24 mouse cellular contexts compared by ENCODE assay signal in the genomic region with DNA sequence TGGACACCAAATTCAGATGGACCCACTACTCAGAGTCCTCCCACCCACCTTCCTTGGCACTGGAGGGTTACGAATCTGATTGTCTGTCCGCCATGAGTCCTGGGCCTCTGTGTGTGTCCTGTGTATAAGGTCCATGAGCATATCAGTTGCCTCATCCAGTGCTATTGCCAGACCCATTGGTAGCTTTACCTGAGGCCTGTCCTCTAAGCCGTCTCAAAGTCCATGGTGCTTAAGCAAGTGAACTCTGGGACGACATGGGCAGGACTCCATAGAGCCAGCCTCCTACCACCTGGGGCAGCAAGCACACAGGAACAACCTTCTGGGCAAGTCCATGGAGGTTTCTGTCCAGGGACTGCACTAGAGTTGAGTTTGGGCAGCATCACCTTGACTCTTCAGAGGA. TPM values are rescaled to one million over a fixed set of nuclear protein-coding genes. Genes with fewer than 3 reads are reported as not detected.
DNase-seq lines count a peak whose midpoint lies in the region; ATAC-seq and TF ChIP-seq lines count a peak whose summit lies in the region.
"Had no signal": no experiment of that assay in that cellular context is flagged by ENCODE, and none has a peak within 500 bp of the region (broad histone marks: within the 10 kb centered on the region; RNA-seq: fewer than 3 reads in every experiment).

No protein-coding gene starts in this region.

- H3K79me2 ChIP-seq in liver, adult 2 months (ENCODE audit: control insufficient read depth, insufficient read depth, low read length) = no peaks in the 10 kb centered on the region

- no peak overlapping the region for H3K9ac ChIP-seq in heart, embryonic 12.5 days
- H3K9ac ChIP-seq in liver, adult 2 months (ENCODE audit: low read depth, low read length) = no peak overlapping the region
- no peak overlapping the region for H3K9ac ChIP-seq in liver, embryonic 11.5 days (ENCODE audit: low read depth, low read length)
- H3K9ac ChIP-seq: embryonic facial prominence, embryonic 12.5 days; embryonic facial prominence, embryonic 15.5 days; forebrain, postnatal 0 days; heart, embryonic 13.5 days; hindbrain, embryonic 14.5 days had no signal

- no peak overlapping the region for H3K27ac ChIP-seq in heart, embryonic 12.5 days (ENCODE audit: poor library complexity, severe bottlenecking)
- H3K27ac ChIP-seq in liver, adult 2 months (replicated peaks; ENCODE audit: insufficient read depth, low read depth, low read length) = no peak overlapping the region
- no peak overlapping the region for H3K27ac ChIP-seq in liver, embryonic 11.5 days (ENCODE audit: low read depth, low read length)
- no peak overlapping the region for H3K27ac ChIP-seq in testis, adult 2 months (ENCODE audit: control insufficient read depth, insufficient read depth, low read depth, low read length)
- H3K27ac ChIP-seq: embryonic facial prominence, embryonic 12.5 days; embryonic facial prominence, embryonic 15.5 days; gastrocnemius, adult 2 months; heart, embryonic 13.5 days; hindbrain, embryonic 14.5 days had no signal

- H3K9me3 ChIP-seq in heart, embryonic 12.5 days (replicated peaks) = no peaks in the 10 kb centered on the region
- no peaks in the 10 kb centered on the region for H3K9me3 ChIP-seq in liver, embryonic 11.5 days (ENCODE audit: control insufficient read depth, low read length)
- H3K9me3 ChIP-seq: embryonic facial prominence, embryonic 12.5 days; embryonic facial prominence, embryonic 15.5 days; heart, embryonic 13.5 days had no signal

- no peak for ATAC-seq in heart, embryonic 12.5 days (ENCODE audit: insufficient number of reproducible peaks, low FRiP score)
- ATAC-seq in liver, embryonic 11.5 days (replicated peaks; ENCODE audit: low FRiP score) = no peak
- ATAC-seq: activated CD4-positive, CD25-positive, alpha-beta regulatory T cell, adult 4 months; forebrain, embryonic 14.5 days; forebrain, postnatal 0 days had no signal

- no peak overlapping the region for H3K4me2 ChIP-seq in heart, embryonic 12.5 days
- H3K4me2 ChIP-seq in liver, embryonic 11.5 days = no peak overlapping the region
- H3K4me2 ChIP-seq: embryonic facial prominence, embryonic 12.5 days; embryonic facial prominence, embryonic 15.5 days; heart, embryonic 13.5 days; hindbrain, embryonic 14.5 days had no signal

- no peak for TF ChIP-seq POLR2A in liver, adult 2 months (IDR thresholded peaks at IDR 0.05; ENCODE audit: extremely low read depth, insufficient read depth, low read length)
- TF ChIP-seq POLR2A in testis, adult 2 months (IDR thresholded peaks at IDR 0.05; ENCODE audit: control insufficient read depth, low read depth, low read length) = no peak

- H3K4me1 ChIP-seq in heart, embryonic 12.5 days (replicated peaks) = no peaks in the 10 kb centered on the region
- peaks cover 5% of the 10 kb centered on the region for H3K4me1 ChIP-seq in liver, adult 2 months (ENCODE audit: control insufficient read depth, insufficient read depth, low read length)
- no peaks in the 10 kb centered on the region for H3K4me1 ChIP-seq in liver, embryonic 11.5 days (replicated peaks; ENCODE audit: control insufficient read depth, insufficient read depth, low read length)
- H3K4me1 ChIP-seq in testis, adult 2 months (ENCODE audit: control insufficient read depth, insufficient read depth, low read length) = no peaks in the 10 kb centered on the region
- H3K4me1 ChIP-seq: embryonic facial prominence, embryonic 12.5 days; embryonic facial prominence, embryonic 15.5 days had no signal

- no peak for TF ChIP-seq CTCF in liver, adult 2 months (IDR thresholded peaks at IDR 0.05; ENCODE audit: low read depth, low read length)
- no peak for TF ChIP-seq CTCF in testis, adult 2 months (IDR thresholded peaks at IDR 0.05; ENCODE audit: control insufficient read depth, insufficient read depth, insufficient replicate concordance, low read depth, low read length)

- H3K36me3 ChIP-seq in heart, embryonic 12.5 days = no peaks in the 10 kb centered on the region
- no peaks in the 10 kb centered on the region for H3K36me3 ChIP-seq in liver, adult 2 months (ENCODE audit: control insufficient read depth, insufficient read depth, low read length)
- H3K36me3 ChIP-seq in liver, embryonic 11.5 days (ENCODE audit: control insufficient read depth, insufficient read depth, low read length) = no peaks in the 10 kb centered on the region
- no peaks in the 10 kb centered on the region for H3K36me3 ChIP-seq in testis, adult 2 months (ENCODE audit: control insufficient read depth, insufficient read depth, low read length)
- H3K36me3 ChIP-seq: embryonic facial prominence, embryonic 12.5 days; embryonic facial prominence, embryonic 15.5 days; heart, embryonic 13.5 days had no signal

- DNase-seq in heart, adult 11 months = peak; percentile 49
- peak; percentile 90 for DNase-seq in liver, adult 2 months (ENCODE audit: extremely low read depth, low read depth, low spot score)
- DNase-seq in liver, embryonic 11.5 days (ENCODE audit: low spot score) = no peak
- no peak for DNase-seq in testis, postnatal 10 days (ENCODE audit: low spot score)
- DNase-seq in cerebellum, postnatal 14 days = no peak
- DNase-seq: adrenal gland, adult 8-10 months; adrenal gland, postnatal 25 days; cerebellum, adult 11-12 months; cerebellum, adult 8-10 months; cerebellum, postnatal 10 days; forebrain, postnatal 0 days; gastrocnemius, adult 2 months; gastrocnemius, postnatal 14 days; heart, postnatal 14 days; heart, postnatal 4 days had no signal

- no peaks in the 10 kb centered on the region for H3K27me3 ChIP-seq in heart, embryonic 12.5 days (replicated peaks)
- no peaks in the 10 kb centered on the region for H3K27me3 ChIP-seq in liver, adult 2 months (ENCODE audit: control insufficient read depth, insufficient read depth, low read length)
- H3K27me3 ChIP-seq in liver, embryonic 11.5 days (replicated peaks; ENCODE audit: control insufficient read depth, insufficient read depth, low read length) = no peaks in the 10 kb centered on the region
- no peaks in the 10 kb centered on the region for H3K27me3 ChIP-seq in testis, adult 2 months (ENCODE audit: control insufficient read depth, insufficient read depth, low read length)
- H3K27me3 ChIP-seq: embryonic facial prominence, embryonic 15.5 days had no signal

- WGBS in heart, embryonic 12.5 days = 84% methylated on average over 4 of the region's 4 CpGs
- 42% methylated on average over 4 of the region's 4 CpGs for WGBS in liver, adult 2 months
- 89% methylated on average over 4 of the region's 4 CpGs for WGBS in liver, embryonic 11.5 days

- H3K4me3 ChIP-seq in heart, embryonic 12.5 days = no peak overlapping the region
- no peak overlapping the region for H3K4me3 ChIP-seq in liver, adult 2 months (ENCODE audit: insufficient read depth, low read depth, low read length)
- no peak overlapping the region for H3K4me3 ChIP-seq in liver, embryonic 11.5 days (ENCODE audit: low read depth, low read length)
- peak overlapping the region; percentile 5 for H3K4me3 ChIP-seq in testis, adult 2 months (ENCODE audit: control insufficient read depth, low read depth, low read length)
- H3K4me3 ChIP-seq: embryonic facial prominence, embryonic 12.5 days; embryonic facial prominence, embryonic 15.5 days; gastrocnemius, adult 2 months; heart, embryonic 13.5 days had no signal

RNA-seq across cellular contexts. Expression of a gene that starts 54.6 kb away (rescaled TPM):
- polyA plus RNA-seq in heart, embryonic 12.5 days (2016; fragmentation: Nextera tagmentation; extraction: Ambion mirVana) = 3.4 and 4.1 TPM in 2 replicates
- total RNA-seq in liver, adult 2 months (2014; rRNA removed) = 0.28 TPM in 1 of 2 replicates, not detected in the other
- polyA plus RNA-seq in liver, adult 2 months (2012; rRNA removed) = 0.07 and 0.11 TPM in 2 replicates
- 4.8 and 5.0 TPM in 2 replicates for polyA plus RNA-seq in liver, embryonic 11.5 days (2014; fragmentation: Nextera tagmentation; extraction: Ambion mirVana)
- 13.1 and 13.6 TPM in 2 replicates for polyA plus RNA-seq in testis, adult 2 months (2012; rRNA removed)
- total RNA-seq: common myeloid progenitor, adult 5-6 weeks had no signal
- polyA plus RNA-seq: activated CD4-positive, CD25-positive, alpha-beta regulatory T cell, adult 4 months had no signal

Comparison
In these comparisons a context has a peak if more than half of its experiments do, and no peak if none do; other contexts are left out.
1. DNase-seq: peak in heart, adult 11 months (single experiment) and liver, adult 2 months (single experiment); none in liver, embryonic 11.5 days (single experiment), testis, postnatal 10 days (single experiment) and cerebellum, postnatal 14 days (0 of 2).